Mouse (Mus musculus): ENCODE results near the gene Enpp1. TPM values are rescaled to one million over a fixed set of nuclear protein-coding genes. Genes with fewer than 3 reads are reported as not detected.
A peak's percentile ranks its signal among the peaks of the same experiment; 100 is the strongest.

The Enpp1 gene
- polyA plus RNA-seq, 1 experiment from 2014 or later, result 1.9 TPM

- 80% methylated on average over 5 of the region's 5 CpGs for WGBS
- 0 out of 2 replicates have a peak, but pooled peaks cover 2% of the 10 kb centered on the region for H3K27me3 ChIP-seq (replicated peaks; ENCODE audit: control insufficient read depth, insufficient read depth, low read length)
- no peaks in the 10 kb centered on the region for H3K9me3 ChIP-seq (replicated peaks; ENCODE audit: control insufficient read depth, low read length)
- 0 out of 2 replicates have a peak, but pooled peaks cover 2% of the 10 kb centered on the region for H3K4me1 ChIP-seq (ENCODE audit: control insufficient read depth, insufficient read depth, low read length)
- no peak overlapping the region for H3K4me3 ChIP-seq (ENCODE audit: low read depth, low read length)
- DNase-seq (ENCODE audit: low spot score), result no peak
- no peak overlapping the region for H3K27ac ChIP-seq (ENCODE audit: low read depth, low read length)
- H3K9ac ChIP-seq (ENCODE audit: low read length), result no peak overlapping the region
- no peak overlapping the region for H3K4me2 ChIP-seq (ENCODE audit: low read length)
- no peak for ATAC-seq
- no peaks in the 10 kb centered on the region for H3K36me3 ChIP-seq (ENCODE audit: control insufficient read depth, insufficient read depth, low read length)
These were observed 120.2 kb downstream of the Enpp1 start for GRCm38 (mm10) chr10:24591741-24592140.

GRCm38 (mm10) chr10:24591136-24591535 lies 120.8 kb downstream of the Enpp1 start:
- H3K4me2 ChIP-seq (ENCODE audit: low read length), result no peak overlapping the region
- 12% methylated on average over 4 of the region's 4 CpGs for WGBS
- DNase-seq (ENCODE audit: low spot score), result peak; percentile 84
- H3K36me3 ChIP-seq (ENCODE audit: control insufficient read depth, insufficient read depth, low read length), result no peaks in the 10 kb centered on the region
- no peaks in the 10 kb centered on the region for H3K4me1 ChIP-seq (ENCODE audit: control insufficient read depth, insufficient read depth, low read length)
- peak; percentile 72 for ATAC-seq
- H3K4me3 ChIP-seq (ENCODE audit: low read depth, low read length), result no peak overlapping the region
- no peaks in the 10 kb centered on the region for H3K27me3 ChIP-seq (replicated peaks; ENCODE audit: control insufficient read depth, insufficient read depth, low read length)
- H3K27ac ChIP-seq (ENCODE audit: low read depth, low read length), result no peak overlapping the region
- no peak overlapping the region for H3K9ac ChIP-seq (ENCODE audit: low read length)
- H3K9me3 ChIP-seq (replicated peaks; ENCODE audit: control insufficient read depth, low read length), result no peaks in the 10 kb centered on the region

- ATAC-seq (no peak), DNase-seq (ENCODE audit: low spot score) (no peak)
- WGBS, result 38% methylated on average over 4 of the region's 4 CpGs
- H3K4me2 ChIP-seq (ENCODE audit: low read length), result no peak overlapping the region
- no peaks in the 10 kb centered on the region for H3K36me3 ChIP-seq (ENCODE audit: control insufficient read depth, insufficient read depth, low read length)
- H3K4me3 ChIP-seq (ENCODE audit: low read depth, low read length), result no peak overlapping the region
- no peak overlapping the region for H3K27ac ChIP-seq (ENCODE audit: low read depth, low read length)
- H3K9ac ChIP-seq (ENCODE audit: low read length), result no peak overlapping the region
- no peaks in the 10 kb centered on the region for H3K4me1 ChIP-seq (ENCODE audit: control insufficient read depth, insufficient read depth, low read length)
- no peaks in the 10 kb centered on the region for H3K9me3 ChIP-seq (replicated peaks; ENCODE audit: control insufficient read depth, low read length)
- H3K27me3 ChIP-seq (replicated peaks; ENCODE audit: control insufficient read depth, insufficient read depth, low read length), result no peaks in the 10 kb centered on the region
These were observed 121.4 kb downstream of the Enpp1 start for GRCm38 (mm10) chr10:24590546-24590945.

- ATAC-seq, result no peak
These were observed 122.7 kb downstream of the Enpp1 start for GRCm38 (mm10) chr10:24589238-24589637.

GRCm38 (mm10) chr10:24588824-24589223 lies 123.1 kb downstream of the Enpp1 start:
- Histone ChIP-seq H3K4me3 (ENCODE audit: low read depth, low read length) (no peak overlapping the region), H3K27me3 (replicated peaks; ENCODE audit: control insufficient read depth, insufficient read depth, low read length) (no peaks in the 10 kb centered on the region), H3K9me3 (replicated peaks; ENCODE audit: control insufficient read depth, low read length) (no peaks in the 10 kb centered on the region), H3K27ac (ENCODE audit: low read depth, low read length) (no peak overlapping the region), H3K4me1 (ENCODE audit: control insufficient read depth, insufficient read depth, low read length) (no peaks in the 10 kb centered on the region), H3K36me3 (ENCODE audit: control insufficient read depth, insufficient read depth, low read length) (no peaks in the 10 kb centered on the region), H3K4me2 (ENCODE audit: low read length) (no peak overlapping the region), H3K9ac (ENCODE audit: low read length) (no peak overlapping the region)
- ATAC-seq (no peak), DNase-seq (ENCODE audit: low spot score) (no peak)
- WGBS, result 94% methylated on average over 4 of the region's 4 CpGs

More at GRCm38 (mm10) chr10:24589238-24589637, 122.7 kb downstream of the Enpp1 start:
- H3K27ac ChIP-seq (ENCODE audit: low read depth, low read length), result no peak overlapping the region
- H3K27me3 ChIP-seq (replicated peaks; ENCODE audit: control insufficient read depth, insufficient read depth, low read length), result no peaks in the 10 kb centered on the region
- H3K9me3 ChIP-seq (replicated peaks; ENCODE audit: control insufficient read depth, low read length), result no peaks in the 10 kb centered on the region
- 94% methylated on average over 9 of the region's 9 CpGs for WGBS
- DNase-seq (ENCODE audit: low spot score), result no peak
- no peak overlapping the region for H3K9ac ChIP-seq (ENCODE audit: low read length)
- H3K4me3 ChIP-seq (ENCODE audit: low read depth, low read length), result no peak overlapping the region
- H3K36me3 ChIP-seq (ENCODE audit: control insufficient read depth, insufficient read depth, low read length), result no peaks in the 10 kb centered on the region
- H3K4me2 ChIP-seq (ENCODE audit: low read length), result no peak overlapping the region
- H3K4me1 ChIP-seq (ENCODE audit: control insufficient read depth, insufficient read depth, low read length), result no peaks in the 10 kb centered on the region

Other genes with a start within 250 kb of the Enpp1 start
- 1.8 and 2.4 TPM in 2 replicates for gene Ccn2, start 116.7 kb downstream of the Enpp1 start, polyA plus RNA-seq (2014; fragmentation: Nextera tagmentation; extraction: Ambion mirVana)
- 2.0 and 3.2 TPM in 2 replicates for gene Enpp3, start 130.7 kb upstream of the Enpp1 start, polyA plus RNA-seq (2014; fragmentation: Nextera tagmentation; extraction: Ambion mirVana)
- gene Med23, start 157.8 kb upstream of the Enpp1 start, polyA plus RNA-seq (2014; fragmentation: Nextera tagmentation; extraction: Ambion mirVana), result 27.9 and 33.1 TPM in 2 replicates
- 0.87 and 1.0 TPM in 2 replicates for gene Arg1, start 215.3 kb upstream of the Enpp1 start, polyA plus RNA-seq (2014; fragmentation: Nextera tagmentation; extraction: Ambion mirVana)

All from forebrain, embryonic 14.5 days (tissue).